Mouse (Mus musculus): ENCODE data around the gene Ucp1. TPM values are rescaled to one million over a fixed set of nuclear protein-coding genes. Genes with fewer than 3 reads are reported as not detected.

Gene Ucp1
- polyA plus RNA-seq, 1 experiment from 2014 or later, result not detected

GRCm38 (mm10) chr8:83342076-83342475 lies 51.9 kb downstream of the Ucp1 start:
- WGBS, result 75% methylated on average over 3 of the region's 3 CpGs
- Histone ChIP-seq H3K27me3 (ENCODE audit: insufficient read depth, poor library complexity, severe bottlenecking) (no peaks in the 10 kb centered on the region; the same call in 1 of the 2 replicates), H3K27ac (no peak overlapping the region), H3K36me3 (no peaks in the 10 kb centered on the region), H3K4me3 (no peak overlapping the region), H3K4me1 (no peaks in the 10 kb centered on the region), H3K9me3 (no peaks in the 10 kb centered on the region)
- DNase-seq (ENCODE audit: low spot score), result no peak

DNA sequence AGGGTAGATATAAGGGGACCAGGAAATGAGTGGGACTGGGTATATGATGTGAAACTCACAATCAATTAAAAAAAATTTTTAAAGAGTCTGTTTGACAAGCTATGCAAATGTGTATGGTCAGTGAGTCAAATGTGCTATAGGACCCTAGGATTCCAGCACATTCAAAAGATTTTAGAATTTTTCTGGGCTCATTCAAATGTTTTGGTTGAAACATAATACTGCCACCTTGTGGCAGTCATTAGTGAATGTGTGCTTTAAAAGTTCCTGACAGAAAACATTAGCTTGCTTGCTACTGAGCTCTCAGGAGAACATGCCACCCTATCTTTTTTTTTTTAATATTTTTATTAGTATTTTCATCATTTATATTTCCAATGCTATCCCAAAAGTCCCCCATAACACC lies 52.5 kb downstream of the Ucp1 start:
- Histone ChIP-seq H3K27me3 (ENCODE audit: insufficient read depth, poor library complexity, severe bottlenecking) (peaks cover 1% of the 10 kb centered on the region), H3K4me3 (no peak overlapping the region), H3K27ac (no peak overlapping the region), H3K4me1 (no peaks in the 10 kb centered on the region), H3K36me3 (no peaks in the 10 kb centered on the region), H3K9me3 (no peaks in the 10 kb centered on the region)
- no peak for DNase-seq (ENCODE audit: low spot score)

Other genes starting within 250 kb of the Ucp1 start
- gene Tbc1d9, start 125.0 kb upstream of the Ucp1 start, polyA plus RNA-seq (2016; fragmentation: Nextera tagmentation; extraction: Ambion mirVana), result 0.90 and 1.00 TPM in 2 replicates
- 0.65 and 1.2 TPM in 2 replicates for gene Gm10645, start 124.2 kb upstream of the Ucp1 start, polyA plus RNA-seq (2016; fragmentation: Nextera tagmentation; extraction: Ambion mirVana)
- gene Elmod2, start 42.1 kb downstream of the Ucp1 start, polyA plus RNA-seq (2016; fragmentation: Nextera tagmentation; extraction: Ambion mirVana), result 14.5 and 15.4 TPM in 2 replicates
- not detected in 2 replicates for gene Mgat4d, start 58.1 kb downstream of the Ucp1 start, polyA plus RNA-seq (2016; fragmentation: Nextera tagmentation; extraction: Ambion mirVana)
- 0.14 and 0.41 TPM in 2 replicates for gene Clgn, start 99.5 kb downstream of the Ucp1 start, polyA plus RNA-seq (2016; fragmentation: Nextera tagmentation; extraction: Ambion mirVana)
- gene Scoc, start 168.0 kb downstream of the Ucp1 start, polyA plus RNA-seq (2016; fragmentation: Nextera tagmentation; extraction: Ambion mirVana), result 74.7 and 83.7 TPM in 2 replicates
- gene Olfr370, start 245.4 kb downstream of the Ucp1 start, polyA plus RNA-seq (2016; fragmentation: Nextera tagmentation; extraction: Ambion mirVana), result not detected in 2 replicates